Mouse (Mus musculus): ENCODE data around the gene Cnp. TPM values are rescaled to one million over a fixed set of nuclear protein-coding genes. Genes with fewer than 3 reads are reported as not detected.
"Not testable (repeated sequence)": the region's sequence is repeated elsewhere in the genome, so short reads cannot be mapped to it uniquely, and the experiment has no call there.

Gene Cnp
- polyA plus RNA-seq, 1 experiment from 2014 or later = 33.6 TPM

GRCm38 (mm10) chr11:100613241-100613640 is 38.5 kb downstream of the Cnp start:
- Histone ChIP-seq H3K27ac (no peak overlapping the region), H3K4me1 (peaks cover 9% of the 10 kb centered on the region), H3K27me3 (replicated peaks) (no peaks in the 10 kb centered on the region), H3K4me2 (replicated peaks) (no peak overlapping the region), H3K9me3 (no peaks in the 10 kb centered on the region), H3K36me3 (peaks cover 2% of the 10 kb centered on the region), H3K9ac (no peak overlapping the region), H3K4me3 (no peak overlapping the region)
- 89% methylated on average over 3 of the region's 3 CpGs for WGBS
- ATAC-seq (ENCODE audit: low FRiP score, low read depth) = no peak

GRCm38 (mm10) chr11:100616332-100616731 is 41.6 kb downstream of the Cnp start:
- Histone ChIP-seq H3K4me1 (peaks cover 11% of the 10 kb centered on the region), H3K36me3 (no peaks in the 10 kb centered on the region; the same call in 1 of the 2 replicates), H3K9ac (no peak overlapping the region), H3K27me3 (replicated peaks) (no peaks in the 10 kb centered on the region), H3K4me3 (no peak overlapping the region), H3K27ac (no peak overlapping the region), H3K9me3 (no peaks in the 10 kb centered on the region), H3K4me2 (replicated peaks) (no peak overlapping the region)
- ATAC-seq (ENCODE audit: low FRiP score, low read depth) = no peak
- WGBS = 88% methylated on average over 5 of the region's 5 CpGs

GRCm38 (mm10) chr11:100616836-100617235 is 42.1 kb downstream of the Cnp start:
- H3K36me3 ChIP-seq; H3K4me3 ChIP-seq; H3K4me2 ChIP-seq (replicated peaks); ATAC-seq (ENCODE audit: low FRiP score, low read depth); H3K9me3 ChIP-seq; H3K27me3 ChIP-seq (replicated peaks); H3K27ac ChIP-seq; H3K9ac ChIP-seq: not testable (repeated sequence)
- 92% methylated on average over 7 of the region's 7 CpGs for WGBS
- H3K4me1 ChIP-seq = peaks cover 11% of the 10 kb centered on the region

- WGBS = 94% methylated on average over 4 of the region's 4 CpGs
Measured at GRCm38 (mm10) chr11:100617480-100617879, 42.8 kb downstream of the Cnp start.

GRCm38 (mm10) chr11:100618761-100619484 is 44.2 kb downstream of the Cnp start, which contains the start of gene Nkiras2:
Gene Nkiras2 (plus strand): TSS chr11:100619244.
- Histone ChIP-seq H3K27me3 (replicated peaks) (no peaks in the 10 kb centered on the region), H3K4me2 (replicated peaks) (peak within 1 kb of the TSS; percentile 87), H3K36me3 (no peaks in the 10 kb centered on the region), H3K4me1 (peaks cover 18% of the 10 kb centered on the region), H3K27ac (peak within 1 kb of the TSS; percentile 86), H3K9me3 (no peaks in the 10 kb centered on the region), H3K9ac (peak within 1 kb of the TSS; percentile 89), H3K4me3 (peak within 1 kb of the TSS; percentile 89)
- ATAC-seq (ENCODE audit: low FRiP score, low read depth) = peak; percentile 69
- WGBS = under 1% methylated on average over 36 of the region's 36 CpGs

More at GRCm38 (mm10) chr11:100617480-100617879, 42.8 kb downstream of the Cnp start:
- H3K4me1 ChIP-seq = peaks cover 11% of the 10 kb centered on the region
- no peak overlapping the region for H3K27ac ChIP-seq
- peak overlapping the region; percentile 89; the same call in 1 of the 2 replicates for H3K4me3 ChIP-seq
- peak overlapping the region; percentile 87 for H3K4me2 ChIP-seq (replicated peaks)
- ATAC-seq (ENCODE audit: low FRiP score, low read depth) = no peak
- no peaks in the 10 kb centered on the region for H3K36me3 ChIP-seq
- H3K9me3 ChIP-seq = no peaks in the 10 kb centered on the region
- no peaks in the 10 kb centered on the region for H3K27me3 ChIP-seq (replicated peaks)
- no peak overlapping the region for H3K9ac ChIP-seq

GRCm38 (mm10) chr11:100619485-100619975 is 44.8 kb downstream of the Cnp start:
- Histone ChIP-seq H3K9ac (peak overlapping the region; percentile 89), H3K4me1 (peaks cover 24% of the 10 kb centered on the region), H3K4me3 (peak overlapping the region; percentile 89), H3K27ac (peak overlapping the region; percentile 86), H3K36me3 (peaks cover 5% of the 10 kb centered on the region), H3K27me3 (replicated peaks) (no peaks in the 10 kb centered on the region), H3K9me3 (no peaks in the 10 kb centered on the region), H3K4me2 (replicated peaks) (peak overlapping the region; percentile 87)
- 1% methylated on average over 40 of the region's 40 CpGs for WGBS
- ATAC-seq (ENCODE audit: low FRiP score, low read depth) = peak; percentile 97

- Histone ChIP-seq H3K9ac (peak within 1 kb of the TSS; percentile 89), H3K27ac (peak within 1 kb of the TSS; percentile 86), H3K4me3 (peak within 1 kb of the TSS; percentile 89), H3K9me3 (no peaks in the 10 kb centered on the region), H3K4me2 (replicated peaks) (peak within 1 kb of the TSS; percentile 87), H3K36me3 (peaks cover 9% of the 10 kb centered on the region), H3K27me3 (replicated peaks) (no peaks in the 10 kb centered on the region), H3K4me1 (peaks cover 24% of the 10 kb centered on the region)
- no peak; the same call in 1 of the 2 replicates for ATAC-seq (ENCODE audit: low FRiP score, low read depth)
- 3% methylated on average over 11 of the region's 11 CpGs for WGBS
Measured at GRCm38 (mm10) chr11:100619982-100620381, 45.3 kb downstream of the Cnp start, which contains the start of gene Dnajc7. Gene Dnajc7 (minus strand): TSS chr11:100620168.

GRCm38 (mm10) chr11:100622714-100623113 is 48.0 kb downstream of the Cnp start:
- 0% methylated on average over 24 of the region's 24 CpGs for WGBS
- Histone ChIP-seq H3K36me3 (peaks cover 29% of the 10 kb centered on the region), H3K9ac (peak overlapping the region; percentile 82), H3K9me3 (no peaks in the 10 kb centered on the region), H3K27me3 (replicated peaks) (no peaks in the 10 kb centered on the region), H3K4me2 (replicated peaks) (peak overlapping the region; percentile 68), H3K4me3 (peak overlapping the region; percentile 81), H3K4me1 (peaks cover 20% of the 10 kb centered on the region), H3K27ac (no peak overlapping the region; the same call in 1 of the 2 replicates)
- peak; percentile 25 for ATAC-seq (ENCODE audit: low FRiP score, low read depth)

- peak overlapping the region; percentile 68 for H3K4me2 ChIP-seq (replicated peaks)
- no peak for ATAC-seq (ENCODE audit: low FRiP score, low read depth)
- no peaks in the 10 kb centered on the region for H3K9me3 ChIP-seq
- H3K36me3 ChIP-seq = peaks cover 29% of the 10 kb centered on the region
- H3K4me3 ChIP-seq = peak overlapping the region; percentile 81; the same call in 1 of the 2 replicates
- no peak overlapping the region for H3K27ac ChIP-seq
- H3K9ac ChIP-seq = 0 out of 2 replicates have a peak overlapping the region, but pooled peaks have one; percentile 5
- peaks cover 20% of the 10 kb centered on the region for H3K4me1 ChIP-seq
- WGBS = 58% methylated on average over 5 of the region's 5 CpGs
- H3K27me3 ChIP-seq (replicated peaks) = no peaks in the 10 kb centered on the region
Measured at GRCm38 (mm10) chr11:100623867-100624266, 49.2 kb downstream of the Cnp start.

- peaks cover 27% of the 10 kb centered on the region for H3K4me1 ChIP-seq
- H3K27me3 ChIP-seq (replicated peaks) = no peaks in the 10 kb centered on the region
- no peak overlapping the region for H3K27ac ChIP-seq
- peaks cover 29% of the 10 kb centered on the region for H3K36me3 ChIP-seq
- no peak overlapping the region for H3K4me3 ChIP-seq
- H3K9me3 ChIP-seq = no peaks in the 10 kb centered on the region
- no peak overlapping the region for H3K9ac ChIP-seq
- ATAC-seq (ENCODE audit: low FRiP score, low read depth) = no peak
- 95% methylated on average over 23 of the region's 23 CpGs for WGBS
- no peak overlapping the region for H3K4me2 ChIP-seq (replicated peaks)
Measured at GRCm38 (mm10) chr11:100625754-100626700, 51.3 kb downstream of the Cnp start.

GRCm38 (mm10) chr11:100626701-100627195 is 52.0 kb downstream of the Cnp start:
- Histone ChIP-seq H3K36me3 (peaks cover 29% of the 10 kb centered on the region), H3K27ac (no peak overlapping the region), H3K27me3 (replicated peaks) (no peaks in the 10 kb centered on the region), H3K4me3 (no peak overlapping the region), H3K9me3 (no peaks in the 10 kb centered on the region), H3K4me1 (peaks cover 27% of the 10 kb centered on the region), H3K4me2 (replicated peaks) (no peak overlapping the region), H3K9ac (no peak overlapping the region)
- 23% methylated on average over 9 of the region's 9 CpGs for WGBS
- ATAC-seq (ENCODE audit: low FRiP score, low read depth) = no peak

All from neural tube, embryonic 12.5 days (tissue).